In the genomic region with DNA sequence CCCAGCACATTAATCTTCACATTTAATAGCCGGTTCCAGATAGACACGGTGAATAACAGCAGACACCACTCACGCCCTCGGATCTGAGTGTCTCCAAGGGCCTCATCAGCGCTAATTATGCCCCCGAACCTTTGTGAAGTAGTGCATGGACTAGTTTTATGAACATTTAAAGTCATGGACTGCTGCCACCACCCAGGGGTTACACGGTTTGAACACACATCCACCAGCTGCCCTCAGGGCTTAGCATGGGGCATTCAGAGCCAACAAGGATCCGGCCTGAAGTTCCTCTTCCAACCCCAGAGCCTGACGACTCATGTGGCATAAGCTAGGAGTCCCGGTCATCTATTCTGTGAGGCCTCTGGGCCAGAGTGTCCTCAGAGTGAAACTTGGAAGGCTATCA, we compare ENCODE assay signal across 25 mouse cellular contexts. TPM values are rescaled to one million over a fixed set of nuclear protein-coding genes. Genes with fewer than 3 reads are reported as not detected.
"Had no signal": no experiment of that assay in that cellular context is flagged by ENCODE, and none has a peak within 500 bp of the region (broad histone marks: within the 10 kb centered on the region; RNA-seq: fewer than 3 reads in every experiment).

No protein-coding gene starts in this region.

- ATAC-seq: hindbrain, embryonic 16.5 days; inflammation-experienced regulatory T-cells, adult 6 months had no signal

- H3K4me1 ChIP-seq: limb, embryonic 12.5 days had no signal

- H3K9me3 ChIP-seq: heart, embryonic 10.5 days; heart, embryonic 12.5 days; hindbrain, embryonic 10.5 days; hindbrain, embryonic 12.5 days; limb, embryonic 10.5 days; limb, embryonic 12.5 days; liver, embryonic 13.5 days; liver, embryonic 15.5 days had no signal

- H3K4me2 ChIP-seq: heart, embryonic 12.5 days; hindbrain, embryonic 12.5 days; hindbrain, embryonic 14.5 days; limb, embryonic 12.5 days; liver, embryonic 11.5 days; liver, embryonic 13.5 days; liver, embryonic 15.5 days had no signal

- H3K4me3 ChIP-seq: gastrocnemius, adult 2 months; heart, embryonic 10.5 days; heart, embryonic 12.5 days; hindbrain, embryonic 10.5 days; hindbrain, embryonic 12.5 days; limb, embryonic 10.5 days; limb, embryonic 12.5 days; liver, embryonic 13.5 days; liver, embryonic 15.5 days had no signal

- H3K27ac ChIP-seq: gastrocnemius, adult 2 months; heart, embryonic 10.5 days; hindbrain, embryonic 10.5 days; hindbrain, embryonic 12.5 days; hindbrain, embryonic 14.5 days; limb, embryonic 10.5 days; limb, embryonic 12.5 days; liver, embryonic 13.5 days; liver, embryonic 15.5 days had no signal

- H3K9ac ChIP-seq: heart, embryonic 12.5 days; hindbrain, embryonic 12.5 days; hindbrain, embryonic 14.5 days; limb, embryonic 12.5 days; liver, embryonic 13.5 days; liver, embryonic 15.5 days had no signal

- DNase-seq: gastrocnemius, adult 2 months; gastrocnemius, postnatal 10 days; gastrocnemius, postnatal 25 days; heart, adult 18-20 months; heart, postnatal 10 days; heart, postnatal 4 days; kidney, adult 11 months; kidney, adult 2 months; kidney, postnatal 10 days; kidney, postnatal 25 days; layer of hippocampus, adult 9-11 months; layer of hippocampus, postnatal 36 days; liver; liver, embryonic 13.5 days had no signal

- H3K27me3 ChIP-seq: heart, embryonic 12.5 days; hindbrain, embryonic 12.5 days; limb, embryonic 12.5 days; liver, embryonic 13.5 days; liver, embryonic 15.5 days had no signal

- H3K36me3 ChIP-seq: limb, embryonic 10.5 days had no signal

RNA-seq across cellular contexts. Expression of gene Stpg1, which starts 9.5 kb away (rescaled TPM):
- polyA plus RNA-seq: limb, embryonic 10.5 days; liver, embryonic 13.5 days; liver, embryonic 15.5 days had no signal
